Mouse (Mus musculus): Measurements from ENCODE around the gene Hdgfl3. TPM values are rescaled to one million over a fixed set of nuclear protein-coding genes. Genes with fewer than 3 reads are reported as not detected.

The Hdgfl3 gene
- polyA plus RNA-seq (2017; shearing (Covaris generic)): 4.6 TPM

DNA sequence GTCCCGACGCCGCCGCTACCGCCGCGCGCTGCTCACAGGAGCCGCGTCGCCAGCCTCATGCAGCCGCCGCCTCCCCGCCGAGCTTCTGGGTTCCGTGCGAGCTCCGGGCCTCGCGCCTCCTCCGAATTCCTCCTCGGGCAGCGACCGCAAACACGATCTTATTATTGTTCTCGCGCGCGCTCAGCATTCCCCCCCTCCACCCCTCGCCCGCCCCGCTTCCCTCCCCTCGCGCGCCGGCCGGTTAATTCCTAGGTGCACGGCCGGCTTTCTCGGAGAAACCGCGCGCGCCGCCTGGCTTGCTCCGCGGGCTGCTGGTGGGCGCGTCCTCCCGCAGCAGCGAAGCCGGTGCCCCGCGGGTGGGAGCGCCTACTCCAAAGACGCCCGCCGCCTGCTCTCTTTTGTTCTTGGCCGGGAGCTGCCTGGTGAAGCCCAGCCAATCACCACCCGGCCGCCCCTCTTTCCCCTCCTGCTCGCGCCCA is at the start of gene Hdgfl3:
Gene Hdgfl3 (minus strand): TSS at position 207 of the 479 bp plus-strand sequence.

GRCm38 (mm10) chr7:81858968-81859721 is 75.1 kb downstream of the Hdgfl3 start, which contains the start of gene Tm6sf1:
Tm6sf1 (plus strand) TSS chr7:81859001.

DNA sequence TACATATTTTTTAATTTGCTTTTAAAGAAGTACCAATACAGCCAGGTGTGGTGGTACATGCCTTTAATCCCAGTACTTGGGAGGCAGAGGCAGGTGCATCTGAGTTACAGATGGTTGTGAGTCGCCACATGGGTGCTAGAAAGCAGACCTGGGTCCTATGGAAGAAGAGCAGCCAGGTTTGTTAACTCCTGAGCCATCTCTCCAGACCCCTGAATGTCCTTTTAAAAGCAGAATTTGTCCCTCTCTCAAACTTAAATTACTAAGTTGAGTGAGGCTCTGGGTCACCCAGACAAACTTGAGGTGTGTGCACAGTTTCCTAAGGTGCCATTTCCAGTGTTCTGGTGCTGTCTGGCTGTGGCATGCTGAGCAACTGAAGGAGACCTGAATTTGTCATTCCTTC is 78.6 kb downstream of the Hdgfl3 start, which contains the start of gene Gm10160:
Gene Gm10160 (minus strand): TSS at position 101 of the 400 bp plus-strand sequence.

Other genes starting within 250 kb of the Hdgfl3 start
- gene Homer2, start 226.9 kb downstream of the Hdgfl3 start, polyA plus RNA-seq (2017; shearing (Covaris generic)): 0.06 TPM
- 150 TPM for gene Ramac, start 171.5 kb downstream of the Hdgfl3 start, polyA plus RNA-seq (2017; shearing (Covaris generic))
- gene 3110040N11Rik, start 145.0 kb downstream of the Hdgfl3 start, polyA plus RNA-seq (2017; shearing (Covaris generic)): 79.0 TPM
- 9.7 TPM for gene Btbd1, start 105.0 kb downstream of the Hdgfl3 start, polyA plus RNA-seq (2017; shearing (Covaris generic))
- gene Gm10160, start 78.7 kb downstream of the Hdgfl3 start, polyA plus RNA-seq (2017; shearing (Covaris generic)): not detected
- 7.4 TPM for gene Tm6sf1, start 75.5 kb downstream of the Hdgfl3 start, polyA plus RNA-seq (2017; shearing (Covaris generic))
- not detected for gene Bnc1, start 57.8 kb upstream of the Hdgfl3 start, polyA plus RNA-seq (2017; shearing (Covaris generic))
- 3.6 TPM for gene Sh3gl3, start 239.4 kb upstream of the Hdgfl3 start, polyA plus RNA-seq (2017; shearing (Covaris generic))